Mouse (Mus musculus) c-Kit-negative CD71-positive TER-119-positive erythroid progenitor cells, embryonic 14.5 days (primary cell): ENCODE measurements around the gene Gm8947.
"Not testable (repeated sequence)": the region's sequence is repeated elsewhere in the genome, so short reads cannot be mapped to it uniquely, and the experiment has no call there.

Experiments
- DNase-seq: peaks from one replicate; pipeline ENCODE4 v3.0.0-alpha.2; 2013; ENCODE audit warnings: low read depth, low spot score

Gene Gm8947

GRCm38 (mm10) chr1:151180167-151180566 is 12.0 kb upstream of the Gm8947 start:
- DNase-seq = no peak

- DNase-seq = not testable (repeated sequence)
These were observed 9.9 kb upstream of the Gm8947 start, which contains the start of gene Gm47985 for GRCm38 (mm10) chr1:151182266-151182665. TSS of gene Gm47985 (plus strand) at chr1:151182537.

DNA sequence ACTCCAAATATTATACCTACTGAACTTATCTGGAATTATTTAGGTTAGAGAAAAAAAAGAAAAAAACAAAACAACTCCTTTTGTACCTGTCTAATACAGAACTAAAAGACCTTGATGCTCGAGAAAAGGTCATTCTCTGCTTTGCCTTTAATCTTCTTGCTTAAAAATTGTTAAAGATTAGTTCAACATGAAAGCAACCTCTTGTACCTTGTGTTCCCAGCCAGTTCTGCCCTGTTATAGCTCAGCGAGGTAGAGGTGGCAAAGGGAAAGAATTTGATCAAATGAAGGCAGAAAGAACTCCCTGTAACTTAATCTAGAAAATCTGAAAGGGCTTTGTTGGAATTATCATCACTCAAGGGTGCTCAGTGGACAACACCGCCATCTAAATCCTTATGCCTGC is 6.0 kb upstream of the Gm8947 start:
- DNase-seq = not testable (repeated sequence)

DNA sequence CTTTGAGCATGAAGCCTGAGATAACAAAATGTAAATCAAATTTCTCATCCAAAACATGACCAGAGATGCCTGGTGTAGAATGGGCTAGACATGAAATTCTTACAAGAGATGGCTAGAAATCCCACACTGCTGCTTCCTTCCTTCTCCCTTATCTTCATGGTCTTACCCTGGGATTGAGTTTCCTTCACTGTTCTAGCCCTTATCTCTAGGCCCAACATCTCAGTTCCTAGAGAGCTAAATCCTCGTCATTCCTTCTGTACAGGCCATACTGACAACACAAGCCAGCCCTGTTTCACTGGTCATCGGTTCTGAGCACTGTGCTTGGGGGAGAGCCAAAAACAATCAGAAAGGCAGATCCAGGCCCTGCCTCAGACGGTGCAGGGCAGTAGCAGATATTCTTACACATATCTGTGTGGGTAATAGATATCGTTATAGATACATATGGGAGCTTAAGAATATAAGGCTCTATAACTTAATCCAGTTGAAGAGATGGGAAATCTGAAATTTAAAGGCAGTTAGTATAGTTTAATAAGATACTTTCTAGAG is 5.2 kb upstream of the Gm8947 start:
- DNase-seq = not testable (repeated sequence)

DNA sequence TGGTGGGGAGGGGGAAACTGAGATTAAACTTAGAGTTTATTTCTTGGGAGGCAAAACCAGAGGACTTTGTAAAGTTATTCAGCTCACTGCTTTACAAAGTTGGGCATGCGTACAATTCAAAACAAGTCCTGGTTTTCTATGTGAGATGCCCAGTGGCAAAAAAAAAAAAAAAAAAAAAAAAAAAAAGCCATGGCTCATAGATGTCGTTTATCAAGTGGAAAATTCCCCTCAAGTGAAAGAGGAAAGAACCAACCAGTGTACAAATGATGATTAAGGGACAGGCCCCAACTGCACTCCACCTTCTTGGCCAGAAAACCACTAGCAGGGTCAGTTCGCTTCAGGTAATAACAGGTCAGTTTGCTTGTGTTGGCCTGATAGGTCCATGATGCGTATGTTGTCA is 3.7 kb upstream of the Gm8947 start:
- no peak for DNase-seq

DNA sequence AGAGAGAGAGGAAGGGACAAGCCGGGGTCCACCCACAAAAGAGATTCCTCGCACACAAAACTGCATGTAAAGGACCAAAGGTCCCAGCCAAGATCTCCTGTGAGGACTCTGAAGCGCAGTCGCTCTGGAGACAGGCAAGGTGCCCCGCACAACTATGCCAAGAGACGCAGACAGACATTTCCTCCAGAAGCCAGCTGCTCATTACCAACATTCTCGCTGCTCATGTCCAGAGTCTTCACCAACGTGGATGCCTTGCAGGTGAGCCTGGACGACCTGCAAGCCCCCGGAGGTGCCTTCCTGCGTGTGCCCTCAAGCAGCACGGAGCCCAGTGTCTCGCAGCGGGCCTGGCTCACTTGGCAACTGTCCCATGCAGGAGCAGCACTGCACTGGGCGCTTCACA is 563 bp downstream of the Gm8947 start:
- DNase-seq = not testable (repeated sequence)

- DNase-seq = not testable (repeated sequence)
These were observed 3.8 kb downstream of the Gm8947 start for GRCm38 (mm10) chr1:151195986-151196385.

DNA sequence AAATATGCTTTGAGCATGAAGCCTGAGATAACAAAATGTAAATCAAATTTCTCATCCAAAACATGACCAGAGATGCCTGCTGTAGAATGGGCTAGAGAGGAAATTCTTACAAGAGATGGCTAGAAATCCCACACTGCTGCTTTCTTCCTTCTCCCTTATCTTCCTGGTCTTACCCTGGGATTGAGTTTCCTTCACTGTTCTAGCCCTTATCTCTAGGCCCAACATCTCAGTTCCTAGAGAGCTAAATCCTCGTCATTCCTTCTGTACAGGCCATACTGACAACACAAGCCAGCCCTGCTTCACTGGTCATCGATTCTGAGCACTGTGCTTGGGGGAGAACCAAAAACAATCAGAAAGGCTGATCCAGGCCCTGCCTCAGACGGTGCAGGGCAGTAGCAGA is 4.5 kb downstream of the Gm8947 start:
- DNase-seq = not testable (repeated sequence)

DNA sequence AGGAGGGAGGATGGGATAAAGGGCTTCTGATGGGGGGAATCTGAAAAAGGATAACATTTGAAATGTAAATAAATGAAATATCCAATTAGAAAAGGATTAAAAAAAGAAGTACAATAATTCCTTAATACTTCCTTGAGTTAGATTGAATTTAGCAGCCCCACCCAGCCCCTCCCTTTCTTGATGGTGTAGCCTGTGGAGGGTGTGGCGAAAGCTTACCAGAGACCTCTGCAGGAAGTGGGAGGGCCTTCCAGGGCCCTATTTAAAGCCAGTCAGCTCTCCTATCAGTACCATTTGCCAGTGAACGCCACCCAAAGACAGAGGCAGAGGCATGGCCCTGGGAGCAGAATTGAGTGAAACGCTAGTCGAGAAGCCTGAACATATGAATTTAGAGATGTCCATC is 5.9 kb downstream of the Gm8947 start, which contains the start of gene Gm47995:
Gm47995 (plus strand) TSS at position 329 of the 400 bp plus-strand sequence.
- DNase-seq = peak; percentile 68

- not testable (repeated sequence) for DNase-seq
These were observed 8.4 kb downstream of the Gm8947 start for GRCm38 (mm10) chr1:151200620-151201019.

DNA sequence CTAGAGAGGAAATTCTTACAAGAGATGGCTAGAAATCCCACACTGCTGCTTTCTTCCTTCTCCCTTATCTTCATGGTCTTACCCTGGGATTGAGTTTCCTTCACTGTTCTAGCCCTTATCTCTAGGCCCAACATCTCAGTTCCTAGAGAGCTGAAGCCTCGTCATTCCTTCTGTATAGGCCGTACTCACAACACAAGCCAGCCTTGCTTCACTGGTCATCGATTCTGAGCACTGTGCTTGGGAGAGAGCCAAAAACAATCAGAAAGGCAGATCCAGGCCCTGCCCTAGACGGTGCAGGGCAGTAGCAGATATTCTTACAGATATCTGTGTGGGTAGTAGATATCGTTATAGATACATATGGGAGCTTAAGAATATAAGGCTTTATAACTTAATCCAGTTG is 10.6 kb downstream of the Gm8947 start:
- not testable (repeated sequence) for DNase-seq

- not testable (repeated sequence) for DNase-seq
These were observed 11.6 kb downstream of the Gm8947 start, which contains the start of gene 3110040M04Rik for GRCm38 (mm10) chr1:151203818-151204217. TSS of gene 3110040M04Rik (plus strand) at chr1:151204121.

GRCm38 (mm10) chr1:151208493-151208892 is 16.3 kb downstream of the Gm8947 start:
- not testable (repeated sequence) for DNase-seq

GRCm38 (mm10) chr1:151208944-151209343 is 16.8 kb downstream of the Gm8947 start:
- DNase-seq = not testable (repeated sequence)

- DNase-seq = not testable (repeated sequence)
These were observed 17.7 kb downstream of the Gm8947 start, which contains the start of gene Gm47996 for GRCm38 (mm10) chr1:151209824-151210355. TSS of gene Gm47996 (plus strand) at chr1:151210131.

- not testable (repeated sequence) for DNase-seq
These were observed 19.5 kb downstream of the Gm8947 start for GRCm38 (mm10) chr1:151211666-151212065.

GRCm38 (mm10) chr1:151214862-151215261 is 22.7 kb downstream of the Gm8947 start:
- no peak for DNase-seq

DNA sequence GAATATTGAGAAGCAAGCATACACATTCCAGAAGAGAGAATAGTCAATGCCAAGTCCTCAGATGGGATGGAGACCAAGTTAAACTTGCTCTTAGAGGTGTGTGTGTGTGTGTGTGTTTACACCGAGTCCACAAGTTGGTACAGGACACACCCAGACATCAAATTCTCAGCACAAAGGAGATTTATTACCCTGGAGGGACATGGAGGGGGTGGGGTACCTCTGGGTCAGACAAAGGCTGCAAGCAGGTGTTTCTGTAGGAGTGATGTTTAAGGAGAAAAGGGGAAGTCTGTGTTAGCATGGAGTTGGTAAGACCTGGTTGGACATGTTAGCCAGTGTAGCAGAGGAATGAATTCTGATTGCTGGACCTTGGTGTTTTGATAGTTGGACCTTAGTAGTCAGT is 23.8 kb downstream of the Gm8947 start:
- no peak for DNase-seq

DNA sequence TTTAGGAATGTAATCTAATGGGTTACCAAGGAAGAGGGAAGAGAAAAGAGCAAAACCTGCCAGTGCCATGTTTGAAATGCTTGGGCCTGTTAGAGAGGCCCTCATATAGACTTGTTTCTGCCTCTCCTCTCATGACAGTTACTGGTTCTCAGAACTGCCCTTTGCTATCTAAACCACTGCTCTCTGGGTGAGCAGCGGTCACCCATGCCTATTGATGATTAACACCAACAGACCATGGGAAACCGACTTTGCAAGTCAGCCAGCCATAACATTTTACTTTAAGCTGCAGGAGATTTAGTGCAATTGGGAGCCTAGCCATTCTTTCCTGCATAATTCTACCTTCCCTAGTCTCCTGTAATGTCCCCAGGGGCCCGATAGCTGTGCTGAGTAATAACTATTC is 24.2 kb downstream of the Gm8947 start:
- no peak for DNase-seq

DNA sequence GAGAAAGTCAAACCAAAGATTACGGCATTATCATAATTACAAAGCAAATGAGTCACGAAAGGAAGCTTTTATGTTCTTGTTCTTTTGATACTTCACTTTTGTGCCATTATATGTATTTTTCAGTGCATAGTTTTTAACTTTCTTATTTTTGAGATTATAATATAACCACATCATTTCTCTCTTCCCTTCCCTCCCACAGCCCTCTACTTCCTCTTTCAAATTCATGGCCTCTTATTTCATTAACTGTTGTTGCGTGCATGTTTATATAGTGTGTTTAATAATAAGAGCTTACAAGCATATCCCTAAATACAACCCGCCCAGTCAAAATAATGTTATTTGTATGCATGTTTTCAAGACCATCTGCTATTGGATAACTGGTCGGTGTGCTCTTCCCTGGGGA is 26.9 kb downstream of the Gm8947 start:
- no peak for DNase-seq

DNA sequence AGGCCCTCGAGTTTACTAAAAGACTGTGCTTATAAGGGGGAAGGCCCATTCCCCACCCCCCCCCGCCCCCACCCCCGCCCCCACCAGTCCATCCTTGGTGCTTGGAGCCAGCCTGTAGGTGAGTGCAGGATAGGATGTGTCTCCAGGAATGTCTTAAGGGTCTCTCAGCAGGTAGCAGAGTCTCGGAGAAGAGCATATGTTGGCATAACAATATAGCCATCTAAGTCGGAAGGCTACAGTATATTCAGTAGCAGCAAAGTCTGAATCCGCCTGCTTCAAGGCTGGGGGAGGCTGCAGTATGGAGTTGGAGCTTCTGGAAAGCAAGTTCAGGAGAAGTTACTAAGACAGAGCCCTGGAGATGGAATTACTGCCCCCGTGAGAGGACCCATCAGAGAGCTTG is 27.9 kb downstream of the Gm8947 start:
- no peak for DNase-seq

DNA sequence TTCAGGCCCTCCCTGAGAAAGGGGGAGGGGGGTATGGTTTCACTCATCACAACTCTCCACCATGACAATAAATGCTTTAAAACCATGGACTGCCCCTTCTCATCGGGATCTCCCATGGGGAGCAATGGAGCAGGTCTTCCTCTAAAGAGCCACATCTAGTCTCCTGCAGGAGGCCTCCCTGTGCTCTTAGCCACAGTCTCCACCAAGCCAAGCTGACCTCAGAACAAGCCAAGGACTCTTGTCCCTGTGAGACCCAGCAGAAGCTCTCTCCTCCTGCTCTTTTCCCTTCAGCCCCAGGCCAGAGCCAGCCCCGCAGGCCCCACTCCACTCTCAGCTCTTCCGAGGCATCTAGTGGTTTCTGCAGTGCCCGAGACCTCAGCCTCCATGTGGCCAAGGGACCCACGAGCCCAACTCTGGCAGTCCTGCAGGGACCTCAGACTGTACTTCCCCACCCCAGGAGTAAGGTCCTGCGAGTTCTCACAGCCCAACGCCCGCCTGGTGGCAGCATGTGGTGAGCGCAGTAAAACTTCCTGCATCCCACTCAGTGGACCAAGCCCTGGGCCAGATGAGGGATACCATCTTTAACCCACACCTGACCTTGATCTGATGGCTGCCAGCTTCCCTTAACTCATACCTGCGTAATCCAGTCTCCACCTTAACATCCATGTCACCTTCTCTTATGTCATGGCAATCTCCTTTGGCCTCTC is 30.5 kb downstream of the Gm8947 start:
- no peak for DNase-seq

GRCm38 (mm10) chr1:151223377-151223776 is 31.2 kb downstream of the Gm8947 start:
- no peak for DNase-seq
